Comparison of ENCODE assay signal across 25 mouse cellular contexts in genomic region chr7:47111121-47111520, GRCm38 (mm10). TPM values are rescaled to one million over a fixed set of nuclear protein-coding genes. Genes with fewer than 3 reads are reported as not detected.
DNase-seq lines count a peak whose midpoint lies in the region; TF ChIP-seq lines count a peak whose summit lies in the region.
"Had no signal": no experiment of that assay in that cellular context is flagged by ENCODE, and none has a peak within 500 bp of the region (broad histone marks: within the 10 kb centered on the region; RNA-seq: fewer than 3 reads in every experiment).

No protein-coding gene starts in this region.

- no peaks in the 10 kb centered on the region for H3K79me2 ChIP-seq in myocyte (ENCODE audit: control insufficient read depth, insufficient read depth)

- no peaks in the 10 kb centered on the region for H3K36me3 ChIP-seq in myocyte (ENCODE audit: control insufficient read depth, insufficient read depth)
- H3K36me3 ChIP-seq: forebrain, embryonic 12.5 days; heart, embryonic 13.5 days; hindbrain, embryonic 10.5 days; liver, embryonic 12.5 days; midbrain, embryonic 10.5 days had no signal

- peak overlapping the region; percentile 8 for H3K4me3 ChIP-seq in myocyte
- H3K4me3 ChIP-seq: forebrain, embryonic 12.5 days; heart, embryonic 13.5 days; hindbrain, embryonic 10.5 days; liver, embryonic 12.5 days; midbrain, embryonic 10.5 days; midbrain, embryonic 15.5 days had no signal

- TF ChIP-seq POLR2A in myocyte (IDR thresholded peaks at IDR 0.05; ENCODE audit: insufficient read length, low read depth): no peak

- no peak overlapping the region for H3ac ChIP-seq in myocyte (ENCODE audit: control insufficient read depth, insufficient read length)

- H3K27me3 ChIP-seq in myocyte (ENCODE audit: control insufficient read depth, insufficient read depth, insufficient read length): no peaks in the 10 kb centered on the region
- H3K27me3 ChIP-seq: forebrain, embryonic 12.5 days; liver, embryonic 12.5 days; midbrain, embryonic 15.5 days had no signal

- peak overlapping the region; percentile 62 for H3K4me2 ChIP-seq in myocyte (ENCODE audit: low read depth)
- H3K4me2 ChIP-seq: forebrain, embryonic 12.5 days; heart, embryonic 13.5 days; liver, embryonic 12.5 days; midbrain, embryonic 15.5 days had no signal

- peak; percentile 58 for DNase-seq in 3T3-L1 (ENCODE audit: low read depth, low spot score)
- peak; percentile 50 for DNase-seq in CD4-positive helper T cell, adult 2 months (ENCODE audit: low read depth, low spot score)
- DNase-seq in brain, adult 2 months (ENCODE audit: low read depth, low spot score): peak; percentile 63
- no peak for DNase-seq in cerebellum, adult 9-10 months
- DNase-seq in heart, postnatal 4 days: no peak
- DNase-seq in lung, postnatal 36 days: no peak
- DNase-seq: B cell, adult 2 months; cerebellum, adult 11 months; cerebellum, adult 9-11 months; forebrain, postnatal 0 days; gastrocnemius, postnatal 10 days; heart, postnatal 10 days; kidney, adult 11 months; kidney, postnatal 14 days; left cerebral cortex, postnatal 4 days; liver, postnatal 0 days had no signal

TF ChIP-seq in myocyte, 11 proteins besides CTCF, POLR2A, EP300 and RAD21:
- TF ChIP-seq MAX (IDR thresholded peaks at IDR 0.05; ENCODE audit: low read depth) (no peak), MYOD1 (IDR thresholded peaks at IDR 0.05; ENCODE audit: control insufficient read depth in 1 of 3, insufficient read length in 2 of 3, low read depth in 2 of 3) (no peak), CEBPB (IDR thresholded peaks at IDR 0.05; ENCODE audit: insufficient read depth, poor library complexity, severe bottlenecking) (no peak), TCF12 (IDR thresholded peaks at IDR 0.05; ENCODE audit: insufficient read depth, poor library complexity, severe bottlenecking) (no peak), SRF (IDR thresholded peaks at IDR 0.05; ENCODE audit: control insufficient read depth, insufficient read length, low read depth) (no peak), TCF3 (IDR thresholded peaks at IDR 0.05; ENCODE audit: insufficient read length, low read depth) (no peak), POLR2AphosphoS2 (IDR thresholded peaks at IDR 0.05; ENCODE audit: insufficient read length, low read depth) (no peak), REST (IDR thresholded peaks at IDR 0.05; ENCODE audit: insufficient read depth, insufficient read length) (no peak), USF1 (IDR thresholded peaks at IDR 0.05; ENCODE audit: low read depth) (no peak), MYOG (IDR thresholded peaks at IDR 0.05; ENCODE audit: control insufficient read depth in 1 of 3, insufficient read depth in 1 of 3, insufficient read length in 2 of 3, low read depth in 2 of 3) (no peak), E2F4 (IDR thresholded peaks at IDR 0.05; ENCODE audit: insufficient read depth) (no peak)

RNA-seq across cellular contexts. Expression of gene Ptpn5, which starts 22.4 kb away (rescaled TPM):
- polyA plus RNA-seq in myocyte (2012; fragmentation: generic; extraction: Trizol): 0.49 TPM
- total RNA-seq in heart, postnatal 4 days (2021): not detected
- total RNA-seq: heart, adult 8-10 months; heart, postnatal 10 days; neutrophil, adult 5-6 weeks had no signal
- polyA plus RNA-seq: liver, embryonic 12.5 days; liver, postnatal 0 days had no signal

Comparison
In these comparisons a context has a peak if more than half of its experiments do, and no peak if none do; other contexts are left out.
1. DNase-seq: peak in 3T3-L1 (single experiment), CD4-positive helper T cell, adult 2 months (single experiment) and brain, adult 2 months (single experiment); none in cerebellum, adult 9-10 months (single experiment), heart, postnatal 4 days (single experiment) and lung, postnatal 36 days (single experiment).